Mouse (Mus musculus) spleen, adult 2 months (tissue): Measurements from ENCODE around the gene Ikzf1.

Source experiments
- CTCF ChIP-seq: fragments of 200-500 bp; IDR thresholded peaks from 2 replicates; pipeline ENCODE4 v1.5.1; 2011; ENCODE audit warnings: mild to moderate bottlenecking, inconsistent platforms; ENCODE audit not compliant: insufficient read depth, insufficient read length, insufficient replicate concordance; ENCODE audit errors: extremely low read depth
- POLR2A ChIP-seq: fragments of 200-500 bp; IDR thresholded peaks from 2 replicates; pipeline ENCODE4 v1.6.1; 2011; ENCODE audit warnings: low read depth, low read length, inconsistent platforms

DNA sequence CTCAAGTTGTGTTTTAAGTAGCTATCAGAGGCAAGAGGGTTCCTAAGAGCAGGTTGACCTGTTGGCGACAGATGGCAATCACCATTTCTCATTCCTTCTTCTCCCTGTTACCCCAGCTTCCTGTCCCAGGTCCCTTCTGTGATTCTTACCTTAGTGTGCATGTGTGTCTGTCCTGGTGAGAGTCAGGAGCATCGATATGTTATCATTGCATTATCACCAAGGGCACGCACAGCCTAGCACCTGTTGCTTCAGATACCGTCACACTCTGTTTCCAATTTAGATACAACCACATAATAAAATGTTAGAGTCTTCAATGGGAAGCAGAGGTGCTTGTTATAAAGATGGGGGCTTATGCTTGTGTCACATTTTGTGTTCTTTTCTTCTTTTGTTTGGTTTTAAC is 87.4 kb downstream of the Ikzf1 start:
- TF ChIP-seq CTCF = no peak
- no peak for TF ChIP-seq POLR2A
